Mouse (Mus musculus): ENCODE measurements around the gene Txnl4b. TPM values are rescaled to one million over a fixed set of nuclear protein-coding genes. Genes with fewer than 3 reads are reported as not detected.
A peak's percentile ranks its signal among the peaks of the same experiment; 100 is the strongest.

The Txnl4b gene
- 1 to 10 TPM; 5.3 to 7.1 (median 5.5) TPM for total RNA-seq (2022)

DNA sequence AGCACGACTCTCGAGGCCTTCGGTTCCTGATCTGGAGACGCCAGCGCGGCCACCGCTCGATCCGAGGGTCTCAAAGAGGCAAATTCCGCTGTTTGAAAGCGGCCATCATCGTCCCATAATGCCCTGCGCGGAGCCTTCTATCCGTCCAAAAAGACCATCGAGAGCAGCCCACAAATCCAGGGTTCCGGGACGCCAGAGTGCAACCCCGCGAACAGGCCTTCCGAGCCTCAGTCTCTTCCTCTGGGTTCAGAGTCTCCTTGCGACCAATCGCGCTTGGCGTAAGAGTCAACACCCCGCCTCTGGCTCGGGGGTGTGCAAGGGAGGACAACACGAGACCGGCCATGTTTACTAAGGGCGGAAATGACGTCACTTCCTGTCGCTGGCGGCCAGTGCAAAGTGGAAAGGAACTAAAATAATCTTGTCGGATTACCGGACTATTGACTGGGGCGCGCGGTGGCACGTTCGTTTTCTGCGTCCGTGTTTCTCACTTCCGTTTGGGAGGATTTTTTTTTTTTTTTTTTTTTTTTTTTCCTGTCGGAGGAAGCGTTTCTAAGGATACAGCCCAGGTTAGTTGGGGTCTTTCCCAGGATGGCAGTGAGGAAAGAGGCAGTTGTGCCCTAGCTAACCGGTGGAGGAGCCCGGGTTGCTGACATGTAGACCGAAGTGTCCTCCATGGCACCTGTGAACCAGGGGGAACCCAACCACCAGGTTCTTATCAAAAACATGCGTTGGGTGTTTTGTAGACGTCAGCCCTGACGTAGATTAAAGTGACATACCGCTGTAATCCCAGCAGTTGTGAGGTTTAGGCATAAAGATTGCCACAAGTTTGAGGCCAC, at the start of gene Txnl4b, which contains the start of gene Dhx38:
Gene Txnl4b, plus strand, starts transcription at position 395 of the 836 bp plus-strand sequence.
Gene Dhx38, minus strand, starts transcription at position 364 of the 836 bp plus-strand sequence.
- DNase-seq (ENCODE audit: low spot score): peak; percentile 100

DNA sequence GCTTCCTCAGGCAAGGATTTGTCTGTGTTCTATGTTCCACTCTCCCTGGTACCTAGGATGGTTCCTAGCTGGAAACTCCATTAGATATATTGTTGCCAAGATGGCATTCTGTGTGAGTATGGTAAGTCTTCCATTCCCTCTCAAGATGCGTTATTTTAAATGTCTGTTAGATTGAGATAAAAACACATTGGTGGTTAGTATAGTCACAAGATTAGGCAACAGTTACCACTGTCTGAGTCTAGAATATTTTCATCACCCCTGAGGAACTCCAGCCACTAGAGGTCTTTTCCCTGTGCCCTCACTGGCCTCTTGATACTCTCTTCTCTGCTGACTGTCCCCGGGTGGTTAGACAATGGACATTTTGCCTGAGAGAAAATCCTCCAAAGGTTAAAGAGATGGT, 41.7 kb upstream of the Txnl4b start:
- DNase-seq (ENCODE audit: low spot score): no peak

DNA sequence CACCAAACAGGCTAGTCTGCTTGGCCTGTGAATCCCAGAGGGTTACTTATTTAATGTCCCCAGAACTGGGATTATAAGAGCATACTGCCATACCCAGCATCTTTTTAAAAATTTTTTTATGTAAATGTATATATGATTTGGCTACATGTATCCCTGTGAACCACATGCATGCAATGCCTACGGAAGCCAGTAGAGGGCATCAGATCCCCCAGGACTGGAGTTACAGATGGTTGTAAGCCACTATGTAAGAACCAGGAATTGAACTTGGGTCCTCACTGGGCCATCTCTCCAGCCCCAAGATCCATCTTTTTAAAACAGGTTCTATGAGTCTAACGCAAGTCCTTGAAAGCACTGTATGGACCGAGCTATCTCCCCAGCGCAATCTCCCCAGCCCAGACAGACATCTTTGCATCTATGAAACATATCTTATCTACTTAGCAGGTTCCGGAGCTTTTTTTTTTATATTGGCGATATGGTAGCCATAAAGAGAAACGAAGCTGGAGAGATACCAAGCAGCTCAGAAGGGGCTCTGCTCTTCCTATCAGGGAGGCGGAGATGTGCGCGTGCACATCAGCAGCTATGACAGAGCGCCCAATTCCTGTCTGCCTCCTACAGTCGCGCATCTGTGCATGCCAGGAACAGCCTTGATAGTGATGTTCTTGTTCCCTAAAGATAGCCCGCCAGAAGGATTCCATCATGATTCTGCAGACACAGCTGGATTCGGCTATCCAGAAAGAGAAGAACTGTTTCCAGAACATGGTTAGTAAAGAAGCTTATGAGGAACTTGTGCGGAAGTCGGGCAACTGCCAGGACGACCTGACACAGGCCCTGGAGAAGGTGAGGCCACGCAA, 30.3 kb upstream of the Txnl4b start:
- peak; percentile 21 for DNase-seq (ENCODE audit: low spot score)

DNA sequence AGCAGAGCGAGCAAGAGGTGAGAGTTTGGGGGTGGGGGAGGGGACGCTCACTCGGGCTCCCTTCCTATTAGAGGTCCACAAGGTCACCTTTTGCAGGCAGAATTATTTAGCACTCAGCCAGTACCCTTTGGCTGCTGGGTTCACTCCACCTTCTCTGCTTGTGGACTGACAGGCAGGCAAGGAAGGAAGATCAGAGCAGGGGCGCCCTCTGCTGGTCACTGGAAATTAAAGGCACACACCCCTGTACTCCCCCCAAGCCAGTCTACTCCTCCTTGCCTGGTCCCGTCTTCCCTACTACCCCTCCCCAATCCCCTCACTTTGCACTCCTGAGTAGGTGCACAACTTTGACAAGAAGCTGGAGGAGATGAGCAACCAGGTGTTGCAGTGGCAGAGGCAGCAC, 29.0 kb upstream of the Txnl4b start:
- DNase-seq (ENCODE audit: low spot score): peak; percentile 42

DNA sequence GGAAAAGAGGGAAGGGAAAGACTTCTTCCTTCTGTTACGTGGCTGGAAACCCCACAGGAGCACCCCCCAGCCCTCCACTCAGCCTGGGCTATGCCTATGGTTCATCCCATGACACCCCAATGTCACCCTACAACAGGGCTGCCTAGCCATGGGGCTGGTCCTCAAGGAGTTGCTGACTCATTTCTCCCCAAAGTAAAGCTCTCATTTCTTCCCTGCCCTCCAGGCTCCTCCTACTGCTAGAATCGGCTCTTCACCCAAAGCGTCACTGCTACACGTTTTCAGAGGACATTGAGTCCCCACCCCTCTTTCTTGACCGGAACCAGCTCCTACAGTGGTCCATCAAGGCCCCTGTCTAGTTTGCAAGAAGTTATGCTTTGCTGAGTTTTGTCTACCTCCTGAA, 23.5 kb upstream of the Txnl4b start:
- no peak for DNase-seq (ENCODE audit: low spot score)

DNA sequence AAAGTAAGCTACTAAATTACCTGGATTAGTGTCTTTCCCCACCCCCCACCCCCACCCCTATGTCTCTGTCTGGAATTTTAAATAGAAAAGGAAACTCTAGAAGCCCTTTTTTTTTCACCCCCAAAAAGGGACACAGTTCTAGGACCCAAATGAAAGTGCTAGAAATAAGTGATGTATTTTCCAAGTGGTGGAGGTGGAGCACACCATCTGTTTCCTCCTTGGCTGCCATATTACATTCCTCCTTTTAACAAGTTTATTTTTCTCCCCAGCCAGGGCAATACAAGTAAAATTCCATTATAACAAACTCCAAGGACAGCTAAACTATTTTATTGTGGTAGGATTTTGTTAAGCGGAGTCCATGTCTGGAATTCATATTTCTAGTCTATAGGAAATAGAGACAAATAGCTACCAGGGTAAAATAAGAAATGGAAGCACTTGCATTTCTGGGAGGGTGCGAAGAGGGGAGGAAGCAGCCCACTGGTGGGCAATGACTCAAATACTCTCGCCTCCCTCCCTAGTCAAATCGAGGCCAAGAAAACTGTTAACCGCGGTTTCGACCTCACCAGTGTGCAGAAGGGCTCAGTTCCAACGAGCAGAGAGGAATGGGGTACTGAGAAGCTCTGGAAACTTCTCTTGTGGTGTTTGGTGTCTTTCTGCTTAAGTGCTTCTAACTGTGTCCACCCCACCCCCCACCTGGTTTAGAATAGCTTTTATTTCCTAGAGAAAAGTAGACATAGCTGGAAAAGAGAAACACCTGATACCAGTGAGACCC, 22.8 kb upstream of the Txnl4b start:
- DNase-seq (ENCODE audit: low spot score): no peak

DNA sequence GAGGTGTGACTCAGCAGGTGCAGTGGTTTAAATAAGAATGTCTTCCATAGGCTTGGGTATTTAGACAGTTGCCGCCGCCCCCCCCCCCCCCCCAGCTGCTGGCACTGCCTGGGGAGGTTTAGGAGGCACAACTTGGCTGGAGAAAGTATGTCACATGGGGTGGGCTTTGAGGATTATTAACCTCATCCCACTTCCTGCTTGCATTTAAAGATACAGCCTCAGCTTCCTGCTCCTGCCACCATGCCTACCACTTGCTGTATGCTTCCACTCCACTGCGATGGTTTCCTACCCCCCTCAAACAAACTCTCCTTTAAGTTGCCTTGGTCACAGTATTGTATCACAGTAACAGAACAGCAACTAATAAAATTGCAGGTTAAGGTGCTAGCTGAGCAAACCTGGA, 21.6 kb upstream of the Txnl4b start:
- DNase-seq (ENCODE audit: low spot score): no peak

DNA sequence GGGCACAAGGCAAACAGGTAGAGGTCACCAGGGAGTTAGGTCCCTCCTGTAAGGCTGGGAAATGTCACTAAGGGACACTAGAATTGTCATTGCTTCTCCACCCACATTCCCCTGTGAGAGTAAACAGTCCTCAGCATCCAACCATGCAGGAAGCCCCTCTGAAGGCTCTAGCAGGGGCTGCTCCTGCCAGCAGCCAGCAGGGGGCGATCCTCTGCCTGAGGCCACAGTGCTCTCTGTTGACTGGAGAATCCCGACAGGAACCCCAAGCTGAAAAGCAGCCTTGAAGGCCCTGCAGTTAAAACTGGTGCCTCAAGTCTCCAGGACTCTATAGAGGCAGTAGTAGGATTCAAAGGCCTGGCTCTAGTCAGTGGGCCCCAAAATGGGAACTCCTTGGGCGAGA, 14.0 kb upstream of the Txnl4b start:
- DNase-seq (ENCODE audit: low spot score): no peak

DNA sequence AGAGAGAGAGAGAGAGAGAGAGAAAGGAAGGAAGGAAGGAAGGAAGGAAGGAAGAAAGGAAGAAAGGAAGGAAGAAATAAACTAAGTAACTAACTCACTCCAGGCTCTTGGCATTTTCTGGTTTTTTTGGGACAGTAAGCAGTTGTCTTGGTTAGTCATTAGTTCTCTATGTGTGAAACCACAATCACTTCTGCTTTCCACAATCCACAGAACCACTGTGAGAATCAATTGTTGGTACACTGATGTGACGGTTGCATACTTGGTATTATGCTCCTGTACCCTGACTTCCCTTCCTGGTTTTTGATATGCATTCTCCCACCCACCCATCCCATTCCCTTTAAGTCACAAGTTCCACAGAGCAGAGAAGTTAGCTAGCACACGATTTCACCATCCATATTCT, 1.8 kb upstream of the Txnl4b start:
- DNase-seq (ENCODE audit: low spot score): no peak

DNA sequence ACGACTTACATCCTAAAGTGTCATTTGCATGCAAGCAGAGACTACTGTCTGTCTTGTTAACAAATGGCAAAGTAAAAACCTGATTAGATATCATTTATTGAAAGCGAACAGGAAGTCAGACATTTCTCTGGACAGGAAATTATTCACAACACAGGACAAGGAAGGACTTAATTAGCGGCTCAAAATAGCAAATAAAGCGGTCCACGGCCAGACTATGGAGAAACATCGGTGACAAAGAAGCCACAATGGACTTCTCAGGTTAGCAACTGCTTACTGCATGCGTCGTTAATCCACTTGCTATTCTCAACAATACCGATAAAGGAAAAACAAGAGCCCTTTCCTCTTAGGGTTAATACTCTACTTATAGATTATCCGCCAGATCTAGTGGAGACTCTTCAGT, 926 bp upstream of the Txnl4b start:
- DNase-seq (ENCODE audit: low spot score): no peak

DNA sequence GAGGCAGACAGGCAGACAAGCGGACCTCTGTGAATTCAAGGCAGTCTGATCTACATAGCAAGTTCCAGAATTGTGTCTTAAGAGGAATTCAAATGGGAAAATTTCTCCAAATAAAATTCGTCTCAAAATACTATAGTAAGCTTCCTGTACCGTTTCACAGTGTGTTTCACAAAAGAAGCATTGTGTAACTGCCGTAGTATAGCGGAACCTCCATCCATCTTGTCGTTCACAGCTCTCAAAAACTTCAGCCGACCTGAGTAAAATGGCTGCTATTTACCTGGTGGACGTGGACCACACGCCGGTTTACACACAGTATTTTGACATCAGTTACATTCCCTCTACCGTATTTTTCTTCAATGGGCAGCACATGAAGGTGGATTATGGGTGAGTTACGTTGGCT, 5.4 kb downstream of the Txnl4b start:
- no peak for DNase-seq (ENCODE audit: low spot score)

DNA sequence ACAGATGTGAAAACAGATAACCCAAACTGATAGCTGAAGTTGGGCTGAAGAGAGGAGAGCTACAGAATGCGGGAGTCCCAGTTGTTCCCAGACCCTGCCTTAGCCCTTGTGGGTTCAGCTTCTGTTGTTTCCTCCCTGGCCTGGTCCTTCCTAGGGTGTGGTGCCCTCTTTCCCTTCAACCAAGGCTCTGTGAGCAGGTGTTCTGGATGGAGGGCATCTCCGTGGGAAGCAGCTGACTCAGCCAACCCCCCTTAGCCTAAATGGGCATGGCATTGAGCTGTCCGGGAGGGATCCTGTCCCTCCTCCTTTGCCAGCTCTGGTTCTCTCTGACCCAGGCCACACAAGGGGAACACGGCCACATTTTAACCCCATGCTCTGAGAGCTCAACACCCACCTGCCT, 10.6 kb downstream of the Txnl4b start:
- DNase-seq (ENCODE audit: low spot score): no peak

DNA sequence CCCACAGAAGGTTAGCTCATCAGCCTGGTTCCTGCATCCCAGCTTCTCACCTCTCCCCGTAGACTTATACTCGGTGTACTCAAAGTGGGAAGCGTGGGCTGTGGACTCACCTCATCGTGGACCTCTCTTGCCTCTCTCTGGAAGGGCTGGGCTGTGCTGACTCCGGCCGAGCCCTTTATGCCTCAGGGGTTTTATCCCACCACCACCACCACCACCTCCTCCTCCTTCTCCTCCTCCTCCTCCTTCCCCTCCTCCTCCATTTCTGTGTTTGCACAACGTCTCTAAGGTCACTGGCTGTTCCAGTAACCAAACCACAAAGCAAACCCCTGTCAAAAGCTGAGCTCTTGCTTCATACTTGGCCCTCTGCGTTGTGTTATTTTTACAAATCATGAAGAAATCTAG, 13.2 kb downstream of the Txnl4b start, which contains the start of gene Hp:
Gene Hp, minus strand, starts transcription at position 273 of the 402 bp plus-strand sequence.
- no peak for DNase-seq (ENCODE audit: low spot score)

DNA sequence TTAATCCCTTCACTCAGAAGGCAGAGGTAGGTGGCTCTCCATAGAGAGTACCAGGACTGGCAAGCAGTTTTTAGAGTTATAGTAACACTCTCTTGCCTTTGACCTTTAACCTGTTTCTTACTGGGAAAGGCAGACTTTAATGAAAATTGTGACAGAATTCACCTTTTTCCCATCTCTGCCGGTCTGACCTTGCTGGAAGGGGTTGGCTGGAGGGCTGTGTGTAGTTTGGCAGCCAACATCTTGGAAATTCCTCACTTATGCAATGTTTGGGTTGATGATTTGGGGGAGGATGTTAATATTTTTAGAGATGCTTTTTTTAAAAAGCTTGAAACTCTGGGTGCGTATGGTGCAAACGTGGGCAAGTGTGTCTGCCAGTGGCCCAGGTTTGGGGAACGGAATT, 18.6 kb downstream of the Txnl4b start:
- no peak for DNase-seq (ENCODE audit: low spot score)

DNA sequence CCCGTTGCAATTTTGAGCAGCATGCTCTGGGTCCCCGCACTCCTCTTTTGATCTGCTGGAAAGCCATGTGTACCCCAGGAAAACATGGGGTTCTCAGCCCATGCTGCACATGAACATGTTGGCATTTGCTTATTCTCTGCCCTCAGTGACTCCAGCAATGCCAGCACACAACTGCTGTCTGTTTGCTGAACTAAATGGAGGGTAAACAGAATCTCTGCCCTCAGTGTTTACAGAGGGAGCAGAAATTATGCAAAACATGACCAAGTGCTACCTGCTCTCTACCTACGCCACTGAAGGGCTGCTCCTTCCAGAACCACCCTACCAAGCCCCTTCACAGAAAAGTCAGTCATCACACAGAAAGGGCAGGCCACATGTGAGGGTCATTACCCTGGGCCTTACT, 19.1 kb downstream of the Txnl4b start:
- no peak for DNase-seq (ENCODE audit: low spot score)

DNA sequence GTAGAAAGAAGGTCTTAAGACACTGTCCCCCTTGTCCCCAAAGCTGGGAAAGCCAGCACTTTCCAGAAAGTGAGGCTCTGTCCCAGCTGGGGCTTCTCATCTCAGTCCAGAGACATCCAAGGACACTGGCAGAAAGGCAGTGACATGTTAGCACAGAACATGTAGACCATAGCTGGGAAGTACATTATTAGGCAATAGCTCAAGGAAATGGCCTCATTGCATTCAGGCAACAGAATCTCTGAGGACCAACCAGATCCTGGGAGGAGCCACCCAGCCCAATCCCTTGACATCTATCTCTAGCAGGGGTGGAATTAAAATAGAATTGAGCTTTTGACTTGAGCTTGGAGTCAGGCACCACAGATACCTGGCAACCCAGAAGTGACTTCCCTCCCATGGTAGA, 20.0 kb downstream of the Txnl4b start:
- DNase-seq (ENCODE audit: low spot score): no peak

DNA sequence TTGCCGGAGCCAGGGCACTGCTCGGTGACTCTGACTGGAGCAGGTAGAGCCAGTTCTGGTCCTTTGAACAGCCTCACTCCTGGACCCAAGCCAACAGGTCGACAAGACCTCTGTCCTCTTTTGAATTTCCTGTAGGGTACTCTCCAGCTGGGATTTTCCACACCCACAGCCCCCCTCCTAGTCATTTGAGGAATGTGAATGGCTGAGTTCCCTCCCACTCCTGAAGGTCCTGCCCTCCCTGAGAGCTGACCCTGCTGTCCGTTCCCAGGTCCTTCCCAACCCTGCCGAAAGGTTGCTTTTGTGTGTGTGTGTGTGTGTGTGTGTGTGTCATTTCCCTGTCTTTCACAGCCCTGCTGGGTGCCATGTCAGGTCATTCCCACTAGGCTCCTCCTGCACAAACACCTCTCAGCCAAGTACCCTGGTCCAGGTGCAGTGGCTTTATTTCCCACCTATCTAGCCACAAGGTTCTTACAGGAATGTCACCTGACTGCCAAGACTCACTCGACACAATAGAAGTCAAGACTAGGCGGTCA, 21.3 kb downstream of the Txnl4b start:
- DNase-seq (ENCODE audit: low spot score): no peak

DNA sequence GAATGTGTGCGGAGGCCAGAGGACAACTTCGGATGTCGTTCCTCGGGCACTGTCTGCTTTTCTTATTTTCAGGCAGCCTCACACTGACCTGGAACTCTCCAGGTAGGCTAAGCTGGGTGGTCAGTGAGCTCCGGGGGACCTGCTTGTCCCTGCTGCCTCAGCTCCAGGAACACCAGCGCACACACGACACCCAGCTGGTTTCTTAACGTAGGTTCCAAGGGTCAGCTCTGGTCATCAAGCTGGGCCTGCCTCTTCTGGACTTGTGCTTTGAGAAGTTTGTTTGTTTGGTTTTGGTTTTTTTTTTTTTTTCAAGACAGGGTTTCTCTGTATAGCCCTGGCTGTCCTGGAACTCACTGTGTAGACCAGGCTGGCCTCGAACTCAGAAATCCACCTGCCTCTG, 25.2 kb downstream of the Txnl4b start:
- DNase-seq (ENCODE audit: low spot score): no peak

DNA sequence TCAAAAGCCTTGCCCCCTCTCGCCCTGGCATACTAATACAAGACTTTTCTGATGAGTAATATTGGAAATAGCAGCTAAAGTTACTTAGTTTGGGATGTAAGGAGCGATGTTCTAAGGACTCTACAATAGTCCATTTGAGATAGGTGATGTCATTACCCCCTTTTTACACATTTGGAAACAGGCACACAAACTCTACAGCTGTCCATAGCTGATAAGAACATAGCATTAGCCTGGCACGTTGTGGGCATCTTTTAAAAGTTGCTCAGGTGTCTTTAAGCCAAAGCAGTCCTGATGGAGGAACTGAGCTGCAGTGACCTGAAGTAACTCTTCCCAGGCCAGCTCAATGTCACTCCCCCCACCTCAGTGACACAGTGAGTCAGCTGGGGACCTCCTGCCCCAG, 25.7 kb downstream of the Txnl4b start:
- DNase-seq (ENCODE audit: low spot score): no peak

DNA sequence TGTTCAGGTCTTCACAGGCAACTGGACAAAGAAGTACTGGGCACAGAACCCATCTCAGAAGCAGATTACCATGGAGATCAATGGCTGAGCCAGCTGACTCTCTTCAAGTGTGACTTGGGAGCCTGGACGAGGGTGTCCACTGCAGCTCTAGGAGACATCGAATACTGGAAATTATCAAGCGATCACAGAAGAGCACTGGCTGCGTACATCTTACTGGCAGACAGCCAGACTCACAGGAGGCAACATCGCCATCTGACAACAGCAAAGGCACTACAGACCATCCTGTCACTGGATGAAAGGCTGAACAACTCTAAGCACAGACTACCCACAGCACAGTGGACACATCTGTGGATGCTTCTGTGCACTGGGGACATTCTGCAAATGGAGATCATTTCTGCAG, 26.5 kb downstream of the Txnl4b start:
- DNase-seq (ENCODE audit: low spot score): no peak

DNA sequence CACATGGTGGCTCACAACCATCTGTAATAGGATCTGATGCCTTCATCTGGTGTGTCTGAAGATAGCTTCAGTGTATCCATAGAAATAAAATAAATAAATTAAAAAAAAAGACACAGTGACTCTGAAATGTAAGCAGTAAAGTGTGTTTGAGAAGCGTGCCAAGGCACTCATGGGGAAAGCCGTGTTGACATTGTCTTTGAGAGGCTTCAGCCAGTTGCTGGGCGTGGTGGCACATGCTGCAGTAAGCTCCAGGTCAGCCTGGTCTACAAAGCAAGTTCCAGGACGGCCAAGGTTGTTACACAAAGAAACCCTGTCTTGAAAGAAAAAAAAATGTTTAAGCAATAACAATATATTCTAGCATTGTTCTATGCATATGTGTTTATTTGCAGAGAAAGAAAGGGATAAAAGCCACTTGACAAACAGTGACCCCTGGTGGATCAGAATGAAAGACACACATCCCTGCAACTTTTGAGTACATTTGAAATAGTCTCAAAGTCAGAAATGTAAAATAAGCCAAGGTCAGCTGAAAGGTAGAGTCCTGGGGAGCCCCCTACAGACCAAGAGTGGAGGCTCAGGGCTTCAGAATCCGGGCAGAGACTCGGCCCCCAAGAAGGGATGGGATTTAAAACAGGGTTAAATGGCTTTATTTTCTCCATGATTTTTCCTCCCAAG, 27.6 kb downstream of the Txnl4b start:
- no peak for DNase-seq (ENCODE audit: low spot score)

Data from heart, adult 8-10 months (tissue).